Mouse (Mus musculus): ENCODE measurements at regions not wholly inside any gene's neighbourhood (a gene's known extent, or its start where the extent isn't known, plus 50 kb on each side); places are given as distances from the start of the nearest gene placed in this dataset.
A peak's percentile ranks its signal among the peaks of the same experiment; 100 is the strongest.

GRCm38 (mm10) chr3:73223185-73223584 is 165.6 kb upstream of the Slitrk3 start:
- H3K9me3 ChIP-seq, result no peaks in the 10 kb centered on the region
- H3K4me2 ChIP-seq (replicated peaks), result no peak overlapping the region
- peak; percentile 56; the same call in 1 of the 2 replicates for ATAC-seq (ENCODE audit: low FRiP score, low read depth)
- no peaks in the 10 kb centered on the region for H3K4me1 ChIP-seq
- no peak overlapping the region for H3K9ac ChIP-seq (replicated peaks)
- H3K36me3 ChIP-seq, result no peaks in the 10 kb centered on the region
- 80% methylated on average over 2 of the region's 2 CpGs for WGBS
- no peak overlapping the region for H3K4me3 ChIP-seq
- no peak overlapping the region for H3K27ac ChIP-seq (replicated peaks)
- no peaks in the 10 kb centered on the region for H3K27me3 ChIP-seq

- no peak for ATAC-seq (ENCODE audit: low FRiP score, low read depth)
- no peaks in the 10 kb centered on the region for H3K27me3 ChIP-seq
- WGBS, result 89% methylated on average over 2 of the region's 2 CpGs
Measured at GRCm38 (mm10) chr3:73217156-73217555, 159.6 kb upstream of the Slitrk3 start.

More at GRCm38 (mm10) chr3:73217156-73217555, 159.6 kb upstream of the Slitrk3 start:
- no peaks in the 10 kb centered on the region for H3K9me3 ChIP-seq
- H3K9ac ChIP-seq (replicated peaks), result no peak overlapping the region
- H3K4me1 ChIP-seq, result no peaks in the 10 kb centered on the region
- no peak overlapping the region for H3K4me3 ChIP-seq
- H3K4me2 ChIP-seq (replicated peaks), result no peak overlapping the region
- H3K36me3 ChIP-seq, result no peaks in the 10 kb centered on the region
- H3K27ac ChIP-seq (replicated peaks), result no peak overlapping the region
